Mouse (Mus musculus) adrenal gland, adult 2 months (tissue): Measurements from ENCODE around the gene Cpm. TPM values are rescaled to one million over a fixed set of nuclear protein-coding genes. Genes with fewer than 3 reads are reported as not detected.
"Not testable (repeated sequence)": the region's sequence is repeated elsewhere in the genome, so short reads cannot be mapped to it uniquely, and the experiment has no call there.

ENCODE experiments used
- DNase-seq: peaks from one replicate; pipeline ENCODE4 v3.0.0; 2021
- polyA plus RNA-seq: library from polyadenylated mRNA; depleted of rRNA; stranded (reverse); fragments of >200 nt; gene quantifications from 2 replicates; pipeline ENCODE4 v1.2.3, GENCODE M21; 2012
- total RNA-seq, 2 experiments: library from RNA; stranded (reverse); gene quantifications; 2 replicates each; pipeline ENCODE4 v1.2.3; 2021

Gene Cpm
- total and polyA plus RNA-seq, 3 experiments = 19.2 to 29.3 (median 21.4) TPM

DNA sequence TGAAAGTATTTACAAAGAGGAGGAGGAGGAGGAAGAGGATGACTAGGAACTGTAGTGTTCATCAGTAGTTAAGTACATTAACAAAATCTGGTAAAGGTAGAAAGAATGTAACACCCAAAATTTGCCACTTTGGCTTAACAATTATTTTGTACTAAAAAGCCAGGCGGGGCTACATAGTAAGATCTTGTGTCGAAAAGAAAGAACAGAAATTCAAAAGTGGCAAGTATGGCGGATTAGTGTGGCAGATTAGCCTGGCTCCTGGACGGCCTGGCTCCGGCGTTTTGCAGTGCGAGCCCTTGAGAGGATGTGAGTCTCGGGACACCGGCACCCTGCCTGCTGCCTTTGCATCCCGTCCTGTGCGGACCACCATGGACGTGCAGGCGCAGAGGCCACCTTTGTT is 35.4 kb upstream of the Cpm start:
- no peak for DNase-seq

DNA sequence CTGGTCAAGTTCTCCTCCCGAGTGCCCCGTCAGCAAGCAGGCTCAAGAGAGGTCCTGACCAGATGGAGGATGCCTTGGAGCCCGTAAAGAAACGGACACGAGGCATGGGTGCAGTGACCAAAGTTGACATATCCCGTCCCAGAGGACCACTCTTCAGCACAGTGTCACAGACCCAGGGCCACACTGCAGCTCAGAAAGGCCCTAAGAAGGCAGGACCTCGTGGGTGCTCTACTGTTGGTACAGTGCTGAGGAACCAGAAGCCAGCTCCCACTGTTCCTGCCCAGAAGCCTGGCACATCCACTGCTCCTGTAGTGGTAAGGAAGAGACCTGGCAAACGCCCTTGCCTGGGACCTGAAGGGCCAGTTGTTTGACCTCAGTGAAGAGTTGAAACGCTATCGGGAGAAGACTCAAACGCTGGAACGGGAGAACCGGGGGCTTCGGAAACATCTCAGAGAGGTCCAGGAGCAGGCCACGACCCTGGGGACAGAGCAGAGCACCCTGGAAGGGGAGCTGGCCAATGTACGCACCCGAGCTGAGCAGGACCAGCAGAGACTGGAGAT is 34.9 kb upstream of the Cpm start:
- DNase-seq = no peak

- no peak for DNase-seq
These were observed 34.4 kb upstream of the Cpm start for GRCm38 (mm10) chr10:117594913-117595312.

DNA sequence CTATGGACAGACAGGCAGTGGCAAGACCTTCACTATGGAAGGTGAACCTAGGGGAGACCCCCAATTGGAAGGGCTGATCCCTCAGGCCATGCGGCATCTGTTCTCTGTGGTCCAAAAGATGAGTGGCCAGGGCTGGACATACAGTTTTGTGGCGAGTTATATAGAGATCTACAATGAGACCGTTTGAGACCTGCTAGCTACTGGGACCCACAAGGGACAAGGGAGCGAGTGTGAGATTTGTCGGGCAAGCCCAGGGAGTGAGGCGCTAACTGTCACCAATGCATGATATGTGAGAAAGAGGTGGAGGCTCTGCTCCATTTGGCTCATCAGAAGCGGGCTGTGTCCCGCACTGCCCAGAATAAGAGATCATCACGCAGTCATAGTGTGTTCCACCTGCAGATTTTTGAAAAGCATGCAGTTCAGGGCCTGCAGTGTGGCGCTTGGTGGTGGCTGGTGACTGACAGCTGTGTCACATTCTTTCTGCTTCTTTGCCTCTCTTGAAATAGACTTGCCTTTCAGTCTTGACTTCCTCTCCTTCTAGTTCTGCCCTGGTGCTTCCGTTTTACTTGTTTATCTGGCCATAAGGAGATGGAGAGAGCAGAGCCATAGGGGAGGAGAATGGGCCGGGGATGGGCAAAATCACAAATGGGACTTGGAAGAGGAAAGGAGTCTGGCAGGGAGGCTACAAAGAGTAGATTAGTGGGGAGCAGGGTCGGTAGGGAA is 33.7 kb upstream of the Cpm start:
- no peak for DNase-seq

DNA sequence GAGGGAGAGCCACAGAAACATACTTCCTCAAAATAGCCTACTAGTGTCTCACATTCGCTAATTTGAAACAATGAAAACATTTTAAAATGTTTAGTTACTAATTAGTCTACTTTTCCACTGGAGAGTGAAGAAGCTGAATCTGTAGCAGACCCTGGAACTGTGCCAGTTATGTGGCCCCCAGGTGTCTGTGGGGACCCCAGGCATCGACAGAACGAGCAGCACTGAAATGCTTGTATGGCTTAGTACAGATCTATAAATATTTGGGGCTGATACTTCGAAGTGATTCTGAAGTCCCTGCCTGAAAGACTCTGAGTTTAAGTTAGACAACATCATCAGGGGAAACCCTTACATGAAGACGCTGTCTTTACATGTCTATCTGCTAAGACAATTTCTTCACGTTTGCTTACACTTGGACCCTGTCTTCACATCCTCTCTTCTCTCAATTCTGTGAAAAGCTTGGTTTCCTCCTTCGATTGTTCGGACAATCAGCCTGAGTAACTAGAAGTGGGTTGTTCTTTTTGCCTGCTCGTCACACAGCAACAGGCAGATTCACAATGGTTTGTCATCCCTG is 33.0 kb upstream of the Cpm start:
- no peak for DNase-seq

DNA sequence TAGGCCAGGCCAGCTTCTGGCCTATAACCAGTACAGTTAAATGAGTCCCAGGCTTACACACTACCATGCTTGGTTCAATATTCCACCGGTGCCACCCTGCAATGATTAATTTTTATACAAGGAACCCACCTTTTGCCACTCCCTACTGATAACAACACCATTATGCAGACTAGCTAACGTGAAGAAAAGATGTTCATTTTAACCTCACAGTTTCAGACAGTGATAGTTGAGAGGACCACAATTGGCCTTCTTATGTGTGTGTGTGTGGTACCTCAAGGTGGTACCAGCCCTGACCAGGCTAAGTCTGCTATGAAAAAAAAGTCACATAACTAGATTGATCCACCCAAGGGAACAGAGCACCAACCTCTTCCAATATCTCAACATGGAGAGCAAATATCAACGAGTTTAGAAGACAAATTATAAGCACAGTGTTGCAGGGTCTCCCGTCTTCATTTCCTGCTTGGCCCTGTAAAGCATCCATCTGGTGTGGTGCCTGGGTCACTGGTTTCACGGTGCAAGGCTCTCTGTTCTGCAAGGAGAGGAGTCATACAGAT is 32.5 kb upstream of the Cpm start:
- no peak for DNase-seq

GRCm38 (mm10) chr10:117597371-117598265 is 31.7 kb upstream of the Cpm start:
- DNase-seq = not testable (repeated sequence)

GRCm38 (mm10) chr10:117598266-117598950 is 30.9 kb upstream of the Cpm start:
- DNase-seq = no peak

DNA sequence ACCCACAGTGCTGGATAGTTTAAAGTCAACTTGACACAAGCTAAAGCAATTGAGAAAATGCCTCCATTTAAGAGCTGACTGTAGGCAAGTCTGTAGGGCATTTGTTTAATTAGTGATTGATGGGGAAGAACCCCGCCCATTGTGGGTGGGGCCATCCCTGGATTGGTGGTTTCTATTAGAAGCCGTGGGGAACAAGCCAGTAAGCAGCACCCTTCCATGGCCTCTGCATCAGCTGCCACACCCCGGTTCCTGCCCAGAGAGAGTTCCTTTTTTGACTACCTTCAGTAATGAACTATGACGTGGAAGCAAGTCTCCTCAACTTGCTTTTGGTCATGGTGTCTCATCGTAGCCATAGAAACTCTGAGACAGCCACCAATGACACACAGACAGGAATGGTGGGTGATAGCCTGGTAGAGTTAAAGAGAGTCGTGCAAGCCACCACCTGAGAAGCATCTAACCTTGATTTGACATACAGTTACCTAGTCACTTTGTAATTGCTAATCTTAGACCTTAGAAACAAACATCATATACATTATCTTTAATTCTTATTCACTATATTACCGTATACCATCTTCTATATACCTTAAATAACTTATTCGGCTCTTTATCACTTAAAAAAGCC is 30.2 kb upstream of the Cpm start:
- DNase-seq = not testable (repeated sequence)

DNA sequence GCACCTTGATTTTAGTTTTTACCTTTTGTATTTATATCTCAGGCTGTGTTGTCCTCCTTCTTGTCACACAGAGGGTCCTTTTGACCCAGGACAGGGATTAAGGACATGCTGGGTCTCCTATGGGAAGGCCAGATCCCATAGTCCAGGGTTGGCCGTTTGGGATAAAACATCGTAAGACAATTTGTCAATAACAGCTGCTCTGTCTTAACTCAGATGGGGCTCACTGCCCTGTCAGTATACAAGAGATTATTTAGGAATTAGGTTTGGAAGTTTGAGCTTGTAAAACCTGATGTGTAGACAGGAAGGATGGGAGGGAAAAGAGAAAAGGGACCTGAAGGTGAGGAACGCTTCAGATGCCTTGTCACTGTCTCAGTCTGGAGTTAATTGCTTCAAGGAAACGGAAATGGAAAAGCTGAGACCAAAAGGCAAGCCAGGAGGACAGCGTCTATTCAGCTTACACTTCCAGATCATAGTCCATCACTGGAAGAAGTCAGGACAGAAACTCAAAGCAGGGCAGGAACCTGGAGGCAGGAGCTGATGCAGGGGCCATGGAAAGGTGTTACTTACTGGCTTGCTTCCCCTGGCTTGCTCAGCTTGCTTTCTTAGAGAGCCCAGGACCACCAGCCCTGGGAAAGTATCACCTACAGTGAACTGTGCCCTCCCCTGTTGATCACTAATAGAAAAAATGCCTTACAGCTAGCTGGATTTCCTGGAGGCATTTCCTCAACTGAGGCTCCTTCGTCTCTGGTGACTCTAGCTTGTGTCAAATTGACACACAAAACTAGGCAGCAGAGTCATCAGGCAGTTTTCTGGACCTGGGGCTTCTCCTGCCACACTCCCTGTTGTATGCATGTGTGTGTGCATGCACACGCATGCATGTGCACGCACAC is 27.9 kb upstream of the Cpm start:
- no peak for DNase-seq

- DNase-seq = no peak
These were observed 26.8 kb upstream of the Cpm start for GRCm38 (mm10) chr10:117602325-117603129.

GRCm38 (mm10) chr10:117603130-117603833 is 26.0 kb upstream of the Cpm start:
- DNase-seq = no peak

- DNase-seq = no peak
These were observed 25.3 kb upstream of the Cpm start for GRCm38 (mm10) chr10:117603834-117604623.

DNA sequence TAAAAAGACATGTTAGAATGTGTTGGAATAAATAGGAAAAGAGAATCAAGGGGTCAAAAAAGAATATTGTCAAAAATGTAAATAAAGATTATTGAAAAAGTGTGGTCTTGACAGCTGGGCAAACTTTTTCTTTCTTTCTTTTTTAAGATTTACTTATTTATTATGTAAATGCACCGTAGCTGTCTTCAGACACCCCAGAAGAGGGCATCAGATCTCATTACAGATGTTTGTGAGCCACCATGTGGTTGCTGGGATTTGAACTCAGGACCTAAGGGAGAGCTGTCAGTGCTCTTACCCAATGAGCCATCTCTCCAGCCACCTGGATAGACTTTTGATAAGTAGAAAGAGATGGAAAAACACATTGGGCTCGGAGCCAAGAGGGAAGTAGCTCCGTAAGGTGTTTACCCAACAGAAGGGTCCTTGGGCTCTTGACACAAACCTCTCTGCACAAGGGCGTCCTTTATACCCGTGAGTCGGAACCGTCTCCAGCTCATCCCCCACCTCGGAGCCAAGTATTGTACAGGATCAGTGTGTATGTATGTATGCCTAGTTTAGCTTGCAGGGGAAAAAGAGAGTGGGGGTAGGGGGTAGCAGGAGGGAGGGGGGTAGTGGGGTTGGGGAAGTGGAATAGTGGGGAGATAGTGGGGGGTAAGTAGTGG is 24.5 kb upstream of the Cpm start:
- no peak for DNase-seq

DNA sequence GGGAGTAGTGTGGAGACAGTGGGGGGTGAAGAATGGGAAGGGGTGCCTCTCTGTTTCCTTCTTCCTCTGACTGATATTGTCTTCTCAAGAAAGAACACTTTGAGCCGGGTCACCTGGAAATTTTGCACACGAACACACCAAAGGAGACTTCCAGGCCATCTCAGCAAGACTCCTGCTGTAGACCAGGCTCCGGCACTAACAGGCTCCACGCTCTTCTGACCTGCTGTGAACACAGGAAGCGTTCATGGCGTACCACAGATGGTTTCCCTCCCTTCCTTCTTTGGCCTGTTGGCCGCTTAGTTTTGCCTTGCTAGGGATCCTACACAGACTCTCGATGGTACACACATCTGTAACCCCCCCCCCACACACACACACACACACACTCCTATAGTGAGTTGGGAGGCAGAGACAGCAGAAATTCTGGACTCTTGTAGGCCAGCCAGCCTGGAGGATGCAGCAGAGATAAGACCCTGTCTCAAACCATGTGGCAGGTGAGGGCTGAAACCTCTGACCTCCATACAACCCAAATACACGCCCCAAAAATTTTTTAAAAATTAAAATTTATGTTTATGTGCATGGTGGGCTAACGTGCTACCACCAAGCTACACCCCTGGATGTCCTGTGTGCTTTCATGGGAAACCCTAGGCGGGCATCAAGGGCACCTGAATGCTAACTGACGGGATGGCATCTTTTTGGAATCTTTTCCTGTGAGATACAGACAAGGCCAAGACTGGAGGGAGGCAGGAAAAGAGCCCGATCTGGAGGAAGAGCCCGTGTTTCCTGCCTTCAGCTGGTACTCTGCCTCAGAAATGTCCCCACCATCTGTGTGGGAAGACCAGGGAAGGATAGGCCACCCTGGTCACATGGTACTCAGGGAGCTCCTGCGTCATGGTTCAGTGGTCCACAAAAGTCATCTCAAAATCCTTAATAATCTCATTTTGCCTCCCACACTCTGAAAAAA is 23.7 kb upstream of the Cpm start:
- DNase-seq = no peak

DNA sequence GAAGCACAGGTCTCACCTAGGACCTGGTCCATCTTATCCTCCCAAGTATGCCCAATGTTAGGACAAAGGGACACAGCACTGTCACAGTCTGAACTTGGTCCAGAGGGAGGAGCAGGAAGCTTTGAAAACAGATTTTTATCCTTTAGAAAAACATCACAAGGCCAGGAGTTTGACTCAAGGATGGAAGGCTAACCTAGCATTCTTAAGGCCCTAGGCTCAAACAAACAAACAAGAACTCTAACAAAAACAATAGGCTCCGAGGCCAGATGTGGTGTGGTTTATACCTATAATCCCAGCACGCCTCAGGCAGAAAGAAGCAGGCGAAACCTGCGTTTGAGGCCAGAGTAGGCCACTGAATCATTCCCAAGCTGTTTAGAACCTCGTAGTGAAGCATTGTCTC is 22.9 kb upstream of the Cpm start:
- no peak for DNase-seq
